Mouse (Mus musculus) forebrain, embryonic 13.5 days (tissue): ENCODE data around the gene Ksr1. TPM values are rescaled to one million over a fixed set of nuclear protein-coding genes. Genes with fewer than 3 reads are reported as not detected.

Experiments
- ATAC-seq: fragments of 200-750 bp; cut with Nextera tagmentation; 2 replicates; pipeline ENCODE4 v1.8.0; 2017
- H3K27ac ChIP-seq: fragments of 300-500 bp; sonication (generic); 2 replicates; pipeline ENCODE4 v1.5.1; 2015; ENCODE audit warnings: inconsistent platforms, mild to moderate bottlenecking, moderate library complexity
- H3K27me3 ChIP-seq: fragments of 300-500 bp; sonication (generic); 2 replicates; pipeline ENCODE4 v1.6.1; 2015; ENCODE audit warnings: mild to moderate bottlenecking, inconsistent platforms
- H3K36me3 ChIP-seq: fragments of 300-500 bp; sonication (generic); 2 replicates; pipeline ENCODE4 v1.6.1; 2015; ENCODE audit warnings: mild to moderate bottlenecking, inconsistent platforms; ENCODE audit not compliant: poor library complexity, severe bottlenecking
- H3K4me1 ChIP-seq: fragments of 300-500 bp; sonication (generic); 2 replicates; pipeline ENCODE4 v1.6.1; 2015; ENCODE audit warnings: inconsistent platforms
- H3K4me2 ChIP-seq: fragments of 300-500 bp; sonication (generic); 2 replicates; pipeline ENCODE4 v1.6.1; 2015; ENCODE audit warnings: inconsistent platforms, mild to moderate bottlenecking, moderate library complexity
- H3K4me3 ChIP-seq: fragments of 300-500 bp; sonication (generic); 2 replicates; pipeline ENCODE4 v1.5.1; 2015; ENCODE audit warnings: mild to moderate bottlenecking, inconsistent platforms
- H3K9ac ChIP-seq: fragments of 300-500 bp; sonication (generic); 2 replicates; pipeline ENCODE4 v1.6.1; 2015; ENCODE audit warnings: mild to moderate bottlenecking, inconsistent platforms
- H3K9me3 ChIP-seq: fragments of 300-500 bp; sonication (generic); replicated peaks from 2 replicates; pipeline ENCODE4 v1.6.1; 2016; ENCODE audit warnings: inconsistent platforms
- WGBS: fragments of 180-500 bp; shearing (Covaris S2); methylation state at CpG from one replicate; pipeline ENCODE4 v1.1.7; 2015; 5-methylcytosine and 5-hydroxymethylcytosine counted together
- polyA plus RNA-seq: library from polyadenylated mRNA; unstranded; fragments of >200 nt; fragmentation: Nextera tagmentation; extraction: Ambion mirVana; gene quantifications from 2 replicates; pipeline ENCODE4 v1.2.1, GENCODE M21; 2015

Ksr1 gene
- polyA plus RNA-seq, 1 experiment from 2014 or later = 4.1 TPM

GRCm38 (mm10) chr11:79071082-79071972 is 74.9 kb downstream of the Ksr1 start:
- Histone ChIP-seq H3K36me3 (0 out of 2 replicates have a peak, but pooled peaks cover 8% of the 10 kb centered on the region), H3K4me2 (no peak overlapping the region), H3K27ac (no peak overlapping the region), H3K27me3 (no peaks in the 10 kb centered on the region), H3K4me3 (no peak overlapping the region), H3K9ac (no peak overlapping the region), H3K9me3 (no peaks in the 10 kb centered on the region), H3K4me1 (peaks cover 14% of the 10 kb centered on the region; the same call in 1 of the 2 replicates)
- ATAC-seq = no peak
- WGBS = 88% methylated on average over 7 of the region's 7 CpGs

DNA sequence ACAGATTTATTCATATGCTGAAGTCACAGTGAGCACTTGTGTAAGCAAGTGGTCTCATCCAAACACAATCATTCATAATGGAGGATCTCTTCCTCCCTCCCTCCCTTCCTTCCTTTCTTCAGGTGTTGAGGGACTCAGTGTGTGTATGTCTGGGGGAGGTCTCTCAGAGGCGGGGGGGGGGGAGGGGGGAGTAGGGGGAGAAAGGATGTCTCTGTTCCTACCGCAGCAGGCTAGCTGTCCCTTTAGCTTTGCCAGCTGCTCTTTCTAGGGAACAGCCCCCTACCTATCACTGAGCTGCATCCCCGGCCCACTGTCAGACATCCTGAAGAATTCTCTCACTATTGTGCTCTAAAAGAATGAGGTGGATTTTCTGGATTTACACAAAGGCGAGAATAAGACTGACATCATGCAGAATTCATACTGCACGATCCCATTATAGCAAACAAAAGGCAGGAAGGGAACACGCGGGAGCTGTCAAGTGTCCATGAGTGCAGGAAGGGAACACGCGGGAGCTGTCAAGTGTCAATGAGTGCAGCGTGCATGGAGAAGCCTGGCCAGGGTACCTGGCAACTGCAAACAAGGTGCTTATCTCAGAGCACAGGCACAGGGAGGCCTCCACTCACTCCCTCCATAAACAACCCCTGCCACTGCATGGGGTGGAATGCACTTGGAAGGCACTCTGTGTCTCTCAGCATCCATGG is 76.6 kb downstream of the Ksr1 start:
- Histone ChIP-seq H3K4me3 (no peak overlapping the region), H3K4me2 (no peak overlapping the region), H3K4me1 (peaks cover 26% of the 10 kb centered on the region), H3K36me3 (0 out of 2 replicates have a peak, but pooled peaks cover 8% of the 10 kb centered on the region), H3K27me3 (no peaks in the 10 kb centered on the region), H3K9me3 (no peaks in the 10 kb centered on the region), H3K27ac (peak overlapping the region; percentile 63), H3K9ac (no peak overlapping the region)
- peak; percentile 43; the same call in 1 of the 2 replicates for ATAC-seq
- WGBS = 34% methylated on average over 9 of the region's 10 CpGs

- Histone ChIP-seq H3K4me1 (peaks cover 30% of the 10 kb centered on the region), H3K27ac (no peak overlapping the region), H3K4me3 (no peak overlapping the region), H3K27me3 (no peaks in the 10 kb centered on the region), H3K36me3 (no peaks in the 10 kb centered on the region), H3K9me3 (no peaks in the 10 kb centered on the region), H3K9ac (no peak overlapping the region), H3K4me2 (no peak overlapping the region)
- no peak for ATAC-seq
- WGBS = 97% methylated on average over 4 of the region's 4 CpGs
These were observed 79.0 kb downstream of the Ksr1 start for GRCm38 (mm10) chr11:79067172-79067571.

- H3K9ac ChIP-seq = no peak overlapping the region
- ATAC-seq = no peak
- H3K9me3 ChIP-seq = no peaks in the 10 kb centered on the region
- no peaks in the 10 kb centered on the region for H3K36me3 ChIP-seq
- no peak overlapping the region for H3K4me3 ChIP-seq
- H3K4me2 ChIP-seq = no peak overlapping the region
- no peaks in the 10 kb centered on the region for H3K27me3 ChIP-seq
- WGBS = 90% methylated on average over 2 of the region's 2 CpGs
- peaks cover 30% of the 10 kb centered on the region for H3K4me1 ChIP-seq
- H3K27ac ChIP-seq = no peak overlapping the region
These were observed 80.0 kb downstream of the Ksr1 start for GRCm38 (mm10) chr11:79066191-79066530.

- no peaks in the 10 kb centered on the region for H3K27me3 ChIP-seq
- whole genome bisulfite sequencing = 78% methylated on average over 11 of the region's 11 CpGs
These were observed 80.6 kb downstream of the Ksr1 start for GRCm38 (mm10) chr11:79065463-79066190.

DNA sequence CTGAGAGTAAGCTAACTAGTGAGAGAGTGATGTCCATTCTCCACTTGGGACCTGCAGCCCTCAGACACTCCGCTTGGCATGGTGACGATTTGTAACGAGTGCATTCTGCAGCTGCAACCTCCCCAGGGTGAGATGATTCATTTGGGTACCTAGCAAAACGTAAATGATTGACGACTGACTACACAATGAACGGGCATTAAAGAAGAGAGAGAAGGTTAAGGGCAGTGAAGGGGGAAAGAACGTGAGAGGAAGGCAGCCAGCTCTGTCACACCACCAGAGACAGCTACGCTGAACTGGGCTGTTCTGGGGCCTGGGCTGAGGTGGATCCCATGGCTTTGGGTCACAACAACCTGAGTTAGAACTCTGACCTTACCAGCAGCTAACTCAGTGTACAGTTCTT is 81.9 kb downstream of the Ksr1 start:
- Histone ChIP-seq H3K9me3 (no peaks in the 10 kb centered on the region), H3K9ac (no peak overlapping the region), H3K27ac (no peak overlapping the region), H3K4me2 (no peak overlapping the region), H3K27me3 (no peaks in the 10 kb centered on the region), H3K4me3 (no peak overlapping the region), H3K4me1 (peaks cover 20% of the 10 kb centered on the region), H3K36me3 (no peaks in the 10 kb centered on the region)
- no peak for ATAC-seq
- 56% methylated on average over 8 of the region's 8 CpGs for WGBS

More at GRCm38 (mm10) chr11:79065463-79066190, 80.6 kb downstream of the Ksr1 start:
- H3K36me3 ChIP-seq = no peaks in the 10 kb centered on the region
- peaks cover 30% of the 10 kb centered on the region for H3K4me1 ChIP-seq
- H3K4me3 ChIP-seq = no peak overlapping the region
- no peak overlapping the region for H3K4me2 ChIP-seq
- ATAC-seq = no peak
- no peak overlapping the region for H3K9ac ChIP-seq
- no peaks in the 10 kb centered on the region for H3K9me3 ChIP-seq
- H3K27ac ChIP-seq = no peak overlapping the region

- H3K4me3 ChIP-seq = no peak overlapping the region
- H3K4me1 ChIP-seq = peaks cover 16% of the 10 kb centered on the region
- no peaks in the 10 kb centered on the region for H3K27me3 ChIP-seq
- no peaks in the 10 kb centered on the region for H3K9me3 ChIP-seq
- ATAC-seq = no peak
- H3K4me2 ChIP-seq = no peak overlapping the region
- 83% methylated on average over 7 of the region's 7 CpGs for WGBS
- H3K27ac ChIP-seq = no peak overlapping the region
- H3K36me3 ChIP-seq = no peaks in the 10 kb centered on the region
- H3K9ac ChIP-seq = no peak overlapping the region
These were observed 82.6 kb downstream of the Ksr1 start for GRCm38 (mm10) chr11:79063616-79064015.

DNA sequence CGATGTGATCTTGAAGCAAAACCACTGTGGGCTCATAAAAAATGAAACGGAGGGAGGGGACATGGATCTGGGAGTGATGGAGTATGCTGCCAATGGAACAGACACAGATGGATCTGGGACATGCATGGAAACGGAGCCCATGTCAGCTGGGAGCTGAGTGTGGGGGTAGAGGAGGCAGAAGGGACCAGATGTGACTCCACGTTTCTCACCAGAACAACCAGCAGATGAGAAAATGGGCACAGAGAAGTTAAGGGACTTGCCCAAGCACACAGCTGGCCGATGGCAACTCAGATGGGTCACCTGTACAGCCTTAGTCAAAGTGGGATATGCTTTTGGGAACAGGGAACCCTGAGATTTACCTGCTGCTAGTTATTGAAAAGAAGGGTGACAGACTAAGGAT is 83.3 kb downstream of the Ksr1 start:
- no peaks in the 10 kb centered on the region for H3K27me3 ChIP-seq
- no peak overlapping the region for H3K27ac ChIP-seq
- no peak overlapping the region for H3K9ac ChIP-seq
- H3K36me3 ChIP-seq = no peaks in the 10 kb centered on the region
- no peaks in the 10 kb centered on the region for H3K9me3 ChIP-seq
- H3K4me2 ChIP-seq = no peak overlapping the region
- no peak for ATAC-seq
- H3K4me3 ChIP-seq = no peak overlapping the region
- peaks cover 19% of the 10 kb centered on the region for H3K4me1 ChIP-seq
- WGBS = 91% methylated on average over 5 of the region's 5 CpGs

- WGBS = 68% methylated on average over 7 of the region's 7 CpGs
- Histone ChIP-seq H3K27ac (no peak overlapping the region), H3K4me3 (no peak overlapping the region), H3K9me3 (no peaks in the 10 kb centered on the region), H3K4me2 (no peak overlapping the region), H3K27me3 (no peaks in the 10 kb centered on the region), H3K4me1 (peaks cover 27% of the 10 kb centered on the region), H3K9ac (no peak overlapping the region), H3K36me3 (no peaks in the 10 kb centered on the region)
- no peak for ATAC-seq
These were observed 84.4 kb downstream of the Ksr1 start for GRCm38 (mm10) chr11:79061839-79062238.

- Histone ChIP-seq H3K4me2 (no peak overlapping the region), H3K27ac (no peak overlapping the region)
- 78% methylated on average over 5 of the region's 5 CpGs for WGBS
These were observed 86.4 kb downstream of the Ksr1 start for GRCm38 (mm10) chr11:79059850-79060249.

GRCm38 (mm10) chr11:79059062-79059461 is 87.1 kb downstream of the Ksr1 start:
- Histone ChIP-seq H3K36me3 (no peaks in the 10 kb centered on the region), H3K9me3 (no peaks in the 10 kb centered on the region), H3K27ac (no peak overlapping the region), H3K4me1 (peaks cover 25% of the 10 kb centered on the region), H3K9ac (no peak overlapping the region), H3K27me3 (no peaks in the 10 kb centered on the region), H3K4me2 (no peak overlapping the region), H3K4me3 (no peak overlapping the region)
- no peak for ATAC-seq
- WGBS = 93% methylated on average over 4 of the region's 4 CpGs

More at GRCm38 (mm10) chr11:79059850-79060249, 86.4 kb downstream of the Ksr1 start:
- Histone ChIP-seq H3K9ac (no peak overlapping the region), H3K4me1 (peaks cover 26% of the 10 kb centered on the region), H3K36me3 (no peaks in the 10 kb centered on the region), H3K4me3 (no peak overlapping the region), H3K27me3 (no peaks in the 10 kb centered on the region), H3K9me3 (no peaks in the 10 kb centered on the region)
- ATAC-seq = no peak

DNA sequence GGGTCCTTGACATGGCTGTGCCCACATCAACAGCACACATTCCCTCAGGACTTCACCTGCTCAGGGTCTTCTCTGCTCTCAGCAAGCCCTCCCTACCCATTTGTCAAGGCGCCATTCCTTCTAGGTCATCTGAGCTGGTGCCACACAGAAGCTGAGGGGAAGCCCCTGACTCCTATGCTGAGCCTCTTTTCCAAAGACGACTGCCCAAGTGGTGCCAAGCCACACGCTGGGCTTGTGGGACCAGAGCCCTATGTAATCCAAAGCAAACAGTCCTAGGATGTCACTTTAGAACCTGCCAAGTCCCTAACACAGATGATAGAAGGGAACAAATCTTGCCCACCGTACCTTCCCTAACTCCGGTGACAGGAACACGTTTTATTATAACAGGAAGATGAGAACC is 87.6 kb downstream of the Ksr1 start:
- Histone ChIP-seq H3K9ac (no peak overlapping the region), H3K9me3 (no peaks in the 10 kb centered on the region), H3K27ac (no peak overlapping the region), H3K4me2 (no peak overlapping the region), H3K27me3 (no peaks in the 10 kb centered on the region), H3K36me3 (no peaks in the 10 kb centered on the region), H3K4me3 (no peak overlapping the region), H3K4me1 (peaks cover 25% of the 10 kb centered on the region)
- 93% methylated on average over 6 of the region's 6 CpGs for WGBS
- no peak for ATAC-seq
